Mouse (Mus musculus) brain, embryonic 14.5 days (tissue): ENCODE data around the gene Slc25a25.

Experiments used
- CTCF ChIP-seq: fragments of 200-500 bp; IDR thresholded peaks from 2 replicates; pipeline ENCODE4 v1.5.1; 2012; ENCODE audit warnings: inconsistent platforms, mild to moderate bottlenecking, moderate library complexity, borderline replicate concordance; ENCODE audit not compliant: insufficient read depth, insufficient read length; ENCODE audit errors: extremely low read depth
- POLR2A ChIP-seq: fragments of 200-500 bp; IDR thresholded peaks from 2 replicates; pipeline ENCODE4 v1.6.1; 2012; ENCODE audit warnings: mild to moderate bottlenecking, inconsistent platforms, borderline replicate concordance; ENCODE audit not compliant: poor library complexity, insufficient read depth, insufficient read length, severe bottlenecking; ENCODE audit errors: extremely low read depth

- TF ChIP-seq CTCF (no peak), POLR2A (no peak)
These were observed 676 bp upstream of the Slc25a25 start for GRCm38 (mm10) chr2:32451870-32452372.
